Mouse (Mus musculus): ENCODE results near the gene Stxbp1. TPM values are rescaled to one million over a fixed set of nuclear protein-coding genes. Genes with fewer than 3 reads are reported as not detected.
"Not testable (repeated sequence)": the region's sequence is repeated elsewhere in the genome, so short reads cannot be mapped to it uniquely, and the experiment has no call there.

Stxbp1 gene
- polyA plus RNA-seq, 1 experiment from 2014 or later, result 23.6 TPM

- Histone ChIP-seq H3K27me3 (replicated peaks) (peaks cover 30% of the 10 kb centered on the region), H3K4me1 (0 out of 2 replicates have a peak, but pooled peaks cover 2% of the 10 kb centered on the region), H3K36me3 (no peaks in the 10 kb centered on the region), H3K27ac (replicated peaks) (no peak overlapping the region), H3K9me3 (no peaks in the 10 kb centered on the region), H3K4me3 (no peak overlapping the region), H3K9ac (no peak overlapping the region), H3K4me2 (no peak overlapping the region)
- WGBS, result 51% methylated on average over 7 of the region's 7 CpGs
- no peak for ATAC-seq (ENCODE audit: extremely low read depth, insufficient number of reproducible peaks, low FRiP score, low TSS enrichment)
These were observed 8.2 kb upstream of the Stxbp1 start for GRCm38 (mm10) chr2:32855046-32855785.

DNA sequence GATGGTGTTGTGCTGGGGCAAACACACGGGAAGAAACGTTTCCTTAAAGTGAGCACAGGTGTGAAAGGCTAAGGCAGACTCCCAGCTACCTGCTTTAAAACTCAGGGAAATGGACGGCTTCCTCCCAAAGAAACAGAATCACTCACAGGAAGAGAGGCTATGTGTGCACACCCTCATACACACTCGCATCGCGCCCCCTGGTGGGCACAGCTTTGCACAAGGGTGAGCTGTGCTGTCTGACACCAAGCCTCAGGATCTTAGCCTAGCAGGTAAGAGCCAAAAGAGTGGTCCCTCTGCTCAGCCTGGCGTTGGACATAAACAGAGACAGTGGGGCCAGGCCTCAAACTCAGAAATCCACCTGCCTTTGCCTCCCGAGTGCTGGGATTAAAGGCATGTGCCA lies 7.2 kb upstream of the Stxbp1 start:
- Histone ChIP-seq H3K9ac (no peak overlapping the region), H3K27me3 (replicated peaks) (peaks cover 30% of the 10 kb centered on the region), H3K36me3 (no peaks in the 10 kb centered on the region), H3K4me1 (0 out of 2 replicates have a peak, but pooled peaks cover 2% of the 10 kb centered on the region), H3K27ac (replicated peaks) (no peak overlapping the region), H3K9me3 (no peaks in the 10 kb centered on the region), H3K4me3 (no peak overlapping the region), H3K4me2 (no peak overlapping the region)
- ATAC-seq (ENCODE audit: extremely low read depth, insufficient number of reproducible peaks, low FRiP score, low TSS enrichment), result peak; percentile 53; the same call in 1 of the 2 replicates
- 5% methylated on average over 8 of the region's 8 CpGs for WGBS

- not testable (repeated sequence) for H3K9me3 ChIP-seq; H3K27ac ChIP-seq (replicated peaks); H3K4me3 ChIP-seq; H3K9ac ChIP-seq; H3K36me3 ChIP-seq; H3K4me1 ChIP-seq; H3K4me2 ChIP-seq; ATAC-seq (ENCODE audit: extremely low read depth, insufficient number of reproducible peaks, low FRiP score, low TSS enrichment)
- H3K27me3 ChIP-seq (replicated peaks), result peaks cover 30% of the 10 kb centered on the region
- WGBS, result 60% methylated on average over 4 of the region's 4 CpGs
These were observed 6.7 kb upstream of the Stxbp1 start for GRCm38 (mm10) chr2:32853716-32854115.

DNA sequence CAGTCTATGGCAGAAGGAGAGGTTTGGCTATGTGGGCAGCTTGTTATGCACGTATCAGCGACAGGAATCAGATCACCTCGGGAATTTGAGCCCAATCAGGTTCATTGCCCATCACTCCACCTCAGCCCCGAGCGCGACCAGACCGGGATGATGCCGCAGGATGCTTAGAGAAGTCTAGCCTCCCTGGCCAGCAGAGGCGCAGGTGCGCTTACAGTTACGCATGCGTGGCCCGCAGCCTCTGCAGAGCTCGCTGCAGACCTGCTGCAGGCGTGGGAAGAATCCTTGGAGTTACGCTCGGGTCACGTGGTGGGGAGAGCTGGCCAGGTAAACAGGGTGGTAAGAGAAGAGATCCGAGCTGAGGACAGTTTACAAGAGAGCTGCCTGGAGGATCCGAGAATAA lies 5.1 kb upstream of the Stxbp1 start:
- ATAC-seq (ENCODE audit: extremely low read depth, insufficient number of reproducible peaks, low FRiP score, low TSS enrichment), result no peak
- Histone ChIP-seq H3K4me3 (no peak overlapping the region), H3K9me3 (no peaks in the 10 kb centered on the region), H3K36me3 (no peaks in the 10 kb centered on the region), H3K4me2 (peak overlapping the region; percentile 36; the same call in 1 of the 2 replicates), H3K27ac (replicated peaks) (no peak overlapping the region), H3K4me1 (peaks cover 4% of the 10 kb centered on the region), H3K27me3 (replicated peaks) (peaks cover 30% of the 10 kb centered on the region), H3K9ac (peak overlapping the region; percentile 42; the same call in 1 of the 2 replicates)
- 3% methylated on average over 20 of the region's 20 CpGs for WGBS

DNA sequence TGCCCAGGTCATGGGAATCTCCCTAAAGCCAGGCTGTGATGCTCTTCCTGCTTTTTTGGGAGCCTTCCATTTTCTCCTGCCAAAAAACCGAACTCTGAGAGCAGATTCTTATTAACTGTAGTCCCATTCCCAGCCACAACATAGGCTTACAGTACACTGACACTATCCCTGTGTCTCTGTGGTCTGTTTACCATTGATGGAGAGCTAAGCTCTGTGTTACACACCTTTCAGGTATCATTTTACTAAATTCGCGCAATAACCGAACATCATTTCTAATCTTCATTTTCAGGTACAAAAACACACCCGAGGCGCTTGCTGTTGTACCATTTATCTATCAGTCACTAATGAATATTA lies 400 bp upstream of the Stxbp1 start:
- no peaks in the 10 kb centered on the region for H3K36me3 ChIP-seq
- ATAC-seq (ENCODE audit: extremely low read depth, insufficient number of reproducible peaks, low FRiP score, low TSS enrichment), result no peak
- H3K27ac ChIP-seq (replicated peaks), result no peak overlapping the region
- H3K9ac ChIP-seq, result 0 out of 2 replicates have a peak overlapping the region, but pooled peaks have one; percentile 8
- H3K4me2 ChIP-seq, result peak overlapping the region; percentile 70
- 36% methylated on average over 6 of the region's 6 CpGs for WGBS
- H3K4me1 ChIP-seq, result peaks cover 29% of the 10 kb centered on the region
- peaks cover 21% of the 10 kb centered on the region for H3K27me3 ChIP-seq (replicated peaks)
- H3K9me3 ChIP-seq, result no peaks in the 10 kb centered on the region
- peak overlapping the region; percentile 66 for H3K4me3 ChIP-seq

- Histone ChIP-seq H3K9ac (peak overlapping the region; percentile 80), H3K4me1 (peaks cover 29% of the 10 kb centered on the region), H3K27ac (replicated peaks) (peak overlapping the region; percentile 76), H3K9me3 (no peaks in the 10 kb centered on the region), H3K36me3 (no peaks in the 10 kb centered on the region), H3K4me3 (peak overlapping the region; percentile 66), H3K4me2 (peak overlapping the region; percentile 70), H3K27me3 (replicated peaks) (peaks cover 9% of the 10 kb centered on the region)
- under 1% methylated on average over 33 of the region's 33 CpGs for WGBS
- ATAC-seq (ENCODE audit: extremely low read depth, insufficient number of reproducible peaks, low FRiP score, low TSS enrichment), result 0 out of 2 replicates have a peak, but pooled peaks have one; percentile 22
These were observed 792 bp downstream of the Stxbp1 start for GRCm38 (mm10) chr2:32846101-32846804.

DNA sequence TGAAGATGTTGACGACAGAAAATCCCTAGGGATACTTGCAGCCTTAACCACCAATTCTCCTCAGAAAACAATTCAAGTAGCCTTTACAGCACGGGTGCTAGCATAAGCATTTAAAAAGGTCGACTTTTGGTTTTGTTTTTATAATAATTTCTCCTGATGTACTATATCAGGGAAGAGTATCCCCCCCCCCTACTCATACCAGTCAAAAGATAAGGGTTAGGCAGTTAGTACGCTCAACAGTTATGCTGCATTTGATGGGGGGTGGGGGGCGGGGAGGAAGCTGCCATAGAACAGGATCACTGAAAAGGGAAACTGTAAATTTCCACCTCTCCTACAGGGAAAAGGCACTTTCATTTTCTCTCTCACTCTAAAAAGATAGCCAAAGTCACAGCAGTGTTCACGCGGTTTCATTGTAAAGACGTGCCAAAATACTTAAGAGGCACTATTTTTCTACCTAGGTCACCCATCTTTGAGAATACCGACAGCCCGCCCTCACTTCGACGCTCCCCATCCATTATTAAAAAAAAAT lies 1.4 kb downstream of the Stxbp1 start:
- Histone ChIP-seq H3K4me2 (peak overlapping the region; percentile 70), H3K27me3 (replicated peaks) (peaks cover 3% of the 10 kb centered on the region; the same call in 1 of the 2 replicates), H3K4me1 (peaks cover 29% of the 10 kb centered on the region), H3K27ac (replicated peaks) (peak overlapping the region; percentile 76), H3K9me3 (no peaks in the 10 kb centered on the region), H3K4me3 (peak overlapping the region; percentile 66), H3K36me3 (0 out of 2 replicates have a peak, but pooled peaks cover 2% of the 10 kb centered on the region), H3K9ac (peak overlapping the region; percentile 80)
- ATAC-seq (ENCODE audit: extremely low read depth, insufficient number of reproducible peaks, low FRiP score, low TSS enrichment), result no peak
- 5% methylated on average over 12 of the region's 12 CpGs for WGBS

GRCm38 (mm10) chr2:32842558-32842957 lies 4.5 kb downstream of the Stxbp1 start:
- 39% methylated on average over 4 of the region's 4 CpGs for WGBS
- H3K4me2 ChIP-seq, result no peak overlapping the region
- H3K27ac ChIP-seq (replicated peaks), result no peak overlapping the region
- no peak for ATAC-seq (ENCODE audit: extremely low read depth, insufficient number of reproducible peaks, low FRiP score, low TSS enrichment)
- no peak overlapping the region for H3K9ac ChIP-seq
- H3K27me3 ChIP-seq (replicated peaks), result no peaks in the 10 kb centered on the region
- no peaks in the 10 kb centered on the region for H3K9me3 ChIP-seq
- H3K4me3 ChIP-seq, result no peak overlapping the region
- H3K4me1 ChIP-seq, result peaks cover 55% of the 10 kb centered on the region
- H3K36me3 ChIP-seq, result 0 out of 2 replicates have a peak, but pooled peaks cover 2% of the 10 kb centered on the region

GRCm38 (mm10) chr2:32841099-32841498 lies 5.9 kb downstream of the Stxbp1 start:
- H3K27ac ChIP-seq (replicated peaks), result 0 out of 2 replicates have a peak overlapping the region, but pooled peaks have one; percentile 42
- ATAC-seq (ENCODE audit: extremely low read depth, insufficient number of reproducible peaks, low FRiP score, low TSS enrichment), result no peak
- no peak overlapping the region for H3K9ac ChIP-seq
- WGBS, result 49% methylated on average over 5 of the region's 5 CpGs
- H3K9me3 ChIP-seq, result no peaks in the 10 kb centered on the region
- H3K4me3 ChIP-seq, result no peak overlapping the region
- peaks cover 58% of the 10 kb centered on the region for H3K4me1 ChIP-seq
- H3K4me2 ChIP-seq, result peak overlapping the region; percentile 11; the same call in 1 of the 2 replicates
- H3K36me3 ChIP-seq, result 0 out of 2 replicates have a peak, but pooled peaks cover 2% of the 10 kb centered on the region
- no peaks in the 10 kb centered on the region for H3K27me3 ChIP-seq (replicated peaks)

DNA sequence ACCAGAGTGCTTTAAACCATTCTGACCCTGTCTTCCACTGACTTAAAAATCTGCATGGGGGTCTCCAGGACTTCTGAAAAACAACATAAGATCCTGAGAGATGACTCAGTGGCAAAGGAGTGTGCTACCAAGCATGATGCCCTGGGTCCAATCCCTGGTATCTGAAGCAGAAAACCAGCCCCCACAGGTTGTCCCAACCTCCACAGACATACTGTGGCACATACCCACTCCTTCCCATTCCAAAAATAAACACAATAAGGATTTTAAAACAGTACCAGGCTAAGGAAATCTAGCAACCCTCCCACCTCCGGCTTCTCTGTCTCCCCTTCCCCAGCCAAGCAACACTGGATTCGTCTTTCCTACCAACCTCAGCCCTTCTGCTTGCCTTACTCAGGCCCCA lies 7.8 kb downstream of the Stxbp1 start:
- WGBS, result 20% methylated on average over 2 of the region's 2 CpGs
- H3K4me1 ChIP-seq, result peaks cover 60% of the 10 kb centered on the region
- H3K9ac ChIP-seq, result peak overlapping the region; percentile 67
- H3K27ac ChIP-seq (replicated peaks), result peak overlapping the region; percentile 84
- H3K4me3 ChIP-seq, result no peak overlapping the region
- 0 out of 2 replicates have a peak overlapping the region, but pooled peaks have one; percentile 12 for H3K4me2 ChIP-seq
- no peaks in the 10 kb centered on the region for H3K27me3 ChIP-seq (replicated peaks)
- no peak for ATAC-seq (ENCODE audit: extremely low read depth, insufficient number of reproducible peaks, low FRiP score, low TSS enrichment)
- H3K36me3 ChIP-seq, result 0 out of 2 replicates have a peak, but pooled peaks cover 2% of the 10 kb centered on the region
- H3K9me3 ChIP-seq, result no peaks in the 10 kb centered on the region

Measured in heart, embryonic 13.5 days (tissue).